Mouse (Mus musculus) midbrain, embryonic 10.5 days (tissue): ENCODE data around the gene Cacna1c. TPM values are rescaled to one million over a fixed set of nuclear protein-coding genes. Genes with fewer than 3 reads are reported as not detected.

Source experiments
- DNase-seq: peaks from one replicate; pipeline ENCODE4 v3.0.0-alpha.2; 2017; ENCODE audit warnings: low spot score
- H3K27ac ChIP-seq: fragments of 300-500 bp; sonication (generic); replicated peaks from 2 replicates; pipeline ENCODE4 v1.5.1; 2016; ENCODE audit warnings: mild to moderate bottlenecking
- H3K27me3 ChIP-seq: fragments of 300-500 bp; sonication (generic); 2 replicates; pipeline ENCODE4 v1.6.1; 2016; ENCODE audit warnings: low read depth, mild to moderate bottlenecking; ENCODE audit not compliant: poor library complexity, severe bottlenecking
- H3K36me3 ChIP-seq: fragments of 300-500 bp; sonication (generic); 2 replicates; pipeline ENCODE4 v1.6.1; 2016; ENCODE audit warnings: mild to moderate bottlenecking, moderate library complexity
- H3K4me1 ChIP-seq: fragments of 300-500 bp; sonication (generic); 2 replicates; pipeline ENCODE4 v1.6.1; 2016
- H3K4me3 ChIP-seq: fragments of 300-500 bp; sonication (generic); 2 replicates; pipeline ENCODE4 v1.5.1; 2016; ENCODE audit warnings: mild to moderate bottlenecking, moderate library complexity
- H3K9me3 ChIP-seq: fragments of 300-500 bp; sonication (generic); replicated peaks from 2 replicates; pipeline ENCODE4 v1.6.1; 2016; ENCODE audit warnings: mild to moderate bottlenecking
- WGBS: fragments of 180-500 bp; shearing (Covaris S2); methylation state at CpG from one replicate; pipeline ENCODE4 v1.1.7; 2016; 5-methylcytosine and 5-hydroxymethylcytosine counted together
- polyA plus RNA-seq: library from polyadenylated mRNA; unstranded; fragments of >200 nt; fragmentation: Nextera tagmentation; extraction: Ambion mirVana; gene quantifications from 2 replicates; pipeline ENCODE4 v1.2.1, GENCODE M21; 2016

Cacna1c gene
- polyA plus RNA-seq, 1 experiment from 2014 or later, result 1.5 TPM

- H3K9me3 ChIP-seq, result no peaks in the 10 kb centered on the region; the same call in 1 of the 2 replicates
- H3K27ac ChIP-seq, result no peak overlapping the region
- H3K27me3 ChIP-seq, result no peaks in the 10 kb centered on the region
- DNase-seq, result no peak
- no peak overlapping the region for H3K4me3 ChIP-seq
- no peaks in the 10 kb centered on the region for H3K36me3 ChIP-seq
- H3K4me1 ChIP-seq, result no peaks in the 10 kb centered on the region
- 89% methylated on average over 3 of the region's 3 CpGs for WGBS
Measured at GRCm38 (mm10) chr6:119126991-119127390, 69.2 kb downstream of the Cacna1c start.

- Histone ChIP-seq H3K4me3 (no peak overlapping the region), H3K9me3 (no peaks in the 10 kb centered on the region), H3K36me3 (no peaks in the 10 kb centered on the region), H3K27me3 (no peaks in the 10 kb centered on the region), H3K4me1 (no peaks in the 10 kb centered on the region), H3K27ac (no peak overlapping the region)
- WGBS, result 62% methylated on average over 4 of the region's 4 CpGs
- no peak for DNase-seq
Measured at GRCm38 (mm10) chr6:119118371-119118770, 77.8 kb downstream of the Cacna1c start.

- no peak overlapping the region for H3K4me3 ChIP-seq
- no peaks in the 10 kb centered on the region for H3K36me3 ChIP-seq
- no peak for DNase-seq
- 88% methylated on average over 3 of the region's 3 CpGs for WGBS
- no peaks in the 10 kb centered on the region for H3K4me1 ChIP-seq
- no peaks in the 10 kb centered on the region for H3K27me3 ChIP-seq
- H3K9me3 ChIP-seq, result no peaks in the 10 kb centered on the region
- no peak overlapping the region for H3K27ac ChIP-seq
Measured at GRCm38 (mm10) chr6:119116290-119116689, 79.9 kb downstream of the Cacna1c start.

GRCm38 (mm10) chr6:119113362-119113761, 82.9 kb downstream of the Cacna1c start:
- no peak for DNase-seq
- 91% methylated on average over 4 of the region's 4 CpGs for whole genome bisulfite sequencing
- H3K27ac ChIP-seq, result no peak overlapping the region

GRCm38 (mm10) chr6:119110369-119110768, 85.8 kb downstream of the Cacna1c start:
- Histone ChIP-seq H3K4me1 (peaks cover 31% of the 10 kb centered on the region), H3K4me3 (no peak overlapping the region), H3K27ac (no peak overlapping the region), H3K27me3 (peaks cover 49% of the 10 kb centered on the region), H3K9me3 (no peaks in the 10 kb centered on the region), H3K36me3 (no peaks in the 10 kb centered on the region)
- no peak for DNase-seq
- 78% methylated on average over 5 of the region's 5 CpGs for WGBS

More at GRCm38 (mm10) chr6:119113362-119113761, 82.9 kb downstream of the Cacna1c start:
- H3K9me3 ChIP-seq, result no peaks in the 10 kb centered on the region
- H3K27me3 ChIP-seq, result peaks cover 19% of the 10 kb centered on the region
- H3K36me3 ChIP-seq, result no peaks in the 10 kb centered on the region
- H3K4me1 ChIP-seq, result peaks cover 7% of the 10 kb centered on the region
- no peak overlapping the region for H3K4me3 ChIP-seq

GRCm38 (mm10) chr6:119108466-119109394, 87.5 kb downstream of the Cacna1c start:
- peak; percentile 73 for DNase-seq
- H3K4me3 ChIP-seq, result peak overlapping the region; percentile 67
- under 1% methylated on average over 78 of the region's 93 CpGs for WGBS
- H3K27ac ChIP-seq, result peak overlapping the region; percentile 86
- H3K9me3 ChIP-seq, result no peaks in the 10 kb centered on the region
- no peaks in the 10 kb centered on the region for H3K36me3 ChIP-seq
- H3K27me3 ChIP-seq, result peaks cover 66% of the 10 kb centered on the region
- H3K4me1 ChIP-seq, result peaks cover 31% of the 10 kb centered on the region

- Histone ChIP-seq H3K4me3 (peak overlapping the region; percentile 67), H3K27me3 (peaks cover 68% of the 10 kb centered on the region), H3K4me1 (peaks cover 31% of the 10 kb centered on the region), H3K9me3 (no peaks in the 10 kb centered on the region), H3K36me3 (no peaks in the 10 kb centered on the region), H3K27ac (peak overlapping the region; percentile 86)
- DNase-seq, result peak; percentile 70
- under 1% methylated on average over 58 of the region's 58 CpGs for WGBS
Measured at GRCm38 (mm10) chr6:119107856-119108465, 88.3 kb downstream of the Cacna1c start.

- H3K4me3 ChIP-seq, result peak overlapping the region; percentile 67
- no peaks in the 10 kb centered on the region for H3K9me3 ChIP-seq
- peak overlapping the region; percentile 86 for H3K27ac ChIP-seq
- under 1% methylated on average over 68 of the region's 69 CpGs for WGBS
- H3K36me3 ChIP-seq, result no peaks in the 10 kb centered on the region
- peaks cover 68% of the 10 kb centered on the region for H3K27me3 ChIP-seq
- no peak for DNase-seq
- peaks cover 31% of the 10 kb centered on the region for H3K4me1 ChIP-seq
Measured at GRCm38 (mm10) chr6:119107140-119107855, 88.9 kb downstream of the Cacna1c start.

GRCm38 (mm10) chr6:119106726-119107125, 89.5 kb downstream of the Cacna1c start:
- Histone ChIP-seq H3K9me3 (no peaks in the 10 kb centered on the region), H3K27me3 (peaks cover 68% of the 10 kb centered on the region), H3K4me3 (peak overlapping the region; percentile 67), H3K36me3 (no peaks in the 10 kb centered on the region), H3K27ac (no peak overlapping the region), H3K4me1 (peaks cover 31% of the 10 kb centered on the region)
- 19% methylated on average over 7 of the region's 7 CpGs for WGBS
- peak; percentile 23 for DNase-seq

GRCm38 (mm10) chr6:119105651-119106595, 90.3 kb downstream of the Cacna1c start:
- Histone ChIP-seq H3K27ac (no peak overlapping the region), H3K27me3 (peaks cover 68% of the 10 kb centered on the region), H3K4me1 (peaks cover 31% of the 10 kb centered on the region), H3K4me3 (peak overlapping the region; percentile 67; the same call in 1 of the 2 replicates), H3K36me3 (no peaks in the 10 kb centered on the region), H3K9me3 (no peaks in the 10 kb centered on the region)
- WGBS, result 23% methylated on average over 11 of the region's 11 CpGs
- no peak for DNase-seq

- Histone ChIP-seq H3K36me3 (no peaks in the 10 kb centered on the region), H3K4me3 (no peak overlapping the region), H3K27me3 (peaks cover 55% of the 10 kb centered on the region), H3K9me3 (no peaks in the 10 kb centered on the region), H3K4me1 (peaks cover 31% of the 10 kb centered on the region), H3K27ac (no peak overlapping the region)
- 38% methylated on average over 8 of the region's 8 CpGs for WGBS
- DNase-seq, result peak; percentile 81
Measured at GRCm38 (mm10) chr6:119104246-119104645, 92.0 kb downstream of the Cacna1c start.

GRCm38 (mm10) chr6:119102936-119103335, 93.3 kb downstream of the Cacna1c start:
- Histone ChIP-seq H3K4me1 (peaks cover 21% of the 10 kb centered on the region), H3K9me3 (no peaks in the 10 kb centered on the region), H3K27ac (no peak overlapping the region), H3K4me3 (no peak overlapping the region), H3K36me3 (no peaks in the 10 kb centered on the region), H3K27me3 (peaks cover 44% of the 10 kb centered on the region)
- WGBS, result 89% methylated on average over 9 of the region's 9 CpGs
- DNase-seq, result no peak
